Mouse (Mus musculus): ENCODE measurements at regions not wholly inside any gene's neighbourhood (a gene's known extent, or its start where the extent isn't known, plus 50 kb on each side); places are given as distances from the start of the nearest gene placed in this dataset.

GRCm38 (mm10) chr1:45745136-45745535 lies 49.8 kb upstream of the Wdr75 start:
- no peak for DNase-seq (ENCODE audit: low read depth, low spot score)
